Mouse (Mus musculus): ENCODE results near the gene Ncam1. TPM values are rescaled to one million over a fixed set of nuclear protein-coding genes. Genes with fewer than 3 reads are reported as not detected.

Gene Ncam1
- total RNA-seq, 2 experiments from 2014 or later: 11.6 to 14.6 TPM

DNA sequence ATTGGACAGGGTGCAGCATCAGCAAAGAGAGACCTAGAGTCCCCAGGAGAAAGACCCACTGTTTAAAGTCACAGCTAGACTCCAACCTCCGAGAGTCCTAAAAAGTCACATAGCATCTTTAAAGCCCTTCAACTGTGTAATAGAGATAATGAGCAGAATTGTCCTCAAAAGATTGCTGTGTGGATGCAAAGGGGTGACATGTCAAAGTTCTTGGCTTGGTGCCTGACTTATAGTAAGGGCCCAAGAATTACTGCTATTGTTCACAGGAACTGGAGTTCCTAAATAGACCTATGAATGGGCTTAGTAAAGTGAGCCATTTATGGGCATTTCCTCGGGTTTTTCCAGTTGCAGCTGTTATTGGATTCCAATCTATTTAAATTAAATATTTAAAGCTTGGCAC lies 54.4 kb downstream of the Ncam1 start:
- no peak for DNase-seq
- intact Hi-C loops (cut with DNase I): no loop called here
- Histone ChIP-seq H3K4me3 (no peak overlapping the region), H3K27ac (no peak overlapping the region)
- no peak for TF ChIP-seq CTCF (IDR thresholded peaks at IDR 0.05)

GRCm38 (mm10) chr9:49739935-49740334 lies 58.8 kb downstream of the Ncam1 start:
- Histone ChIP-seq H3K4me3 (no peak overlapping the region), H3K27ac (no peak overlapping the region)
- TF ChIP-seq CTCF (IDR thresholded peaks at IDR 0.05): no peak
- DNase-seq: no peak
- intact Hi-C loops (cut with DNase I): no loop called here

DNA sequence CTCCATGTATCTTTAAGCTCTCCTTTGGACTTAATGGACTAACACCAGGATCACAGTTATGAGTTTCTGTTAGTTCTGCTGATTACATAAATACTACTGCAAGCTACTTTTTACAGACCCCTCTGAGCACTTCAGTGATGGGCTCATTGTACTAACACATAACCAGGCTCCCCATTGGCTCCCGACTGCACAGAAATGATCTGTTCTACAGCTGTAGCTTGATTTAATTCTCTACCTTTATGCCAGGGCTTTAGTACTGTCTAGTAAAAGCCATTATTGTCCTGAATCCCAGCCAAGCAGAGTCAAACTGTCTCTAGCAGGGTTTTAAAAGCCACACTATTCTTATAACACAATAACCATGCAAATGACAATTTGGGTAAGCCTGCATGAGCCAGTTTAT lies 60.2 kb downstream of the Ncam1 start:
- no peak for DNase-seq
- Histone ChIP-seq H3K27ac (no peak overlapping the region), H3K4me3 (no peak overlapping the region)
- intact Hi-C loops (cut with DNase I): no loop called here
- TF ChIP-seq CTCF (IDR thresholded peaks at IDR 0.05): no peak

DNA sequence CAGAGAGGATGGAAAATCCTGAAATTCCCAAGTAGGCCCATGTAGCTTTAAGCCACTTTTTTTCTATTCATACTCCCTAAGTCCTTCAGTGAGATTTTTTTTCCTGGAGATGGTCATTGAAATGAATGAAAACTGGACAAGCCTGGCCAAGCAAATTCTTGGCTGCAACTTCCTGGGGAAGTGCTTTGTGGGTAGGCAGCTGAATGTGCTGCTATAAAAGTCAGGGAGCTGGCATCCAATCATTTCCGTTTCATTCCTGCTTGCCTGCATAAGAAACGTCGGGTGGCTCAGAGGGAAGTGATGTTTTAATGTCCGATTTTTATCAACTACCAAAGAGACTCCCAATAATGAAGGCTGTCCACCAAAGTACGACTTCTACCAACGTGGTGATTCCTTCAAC lies 61.6 kb downstream of the Ncam1 start:
- intact Hi-C loops (cut with DNase I): no loop called here
- H3K27ac ChIP-seq: no peak overlapping the region
- TF ChIP-seq CTCF (IDR thresholded peaks at IDR 0.05): no peak
- H3K4me3 ChIP-seq: no peak overlapping the region
- no peak for DNase-seq

DNA sequence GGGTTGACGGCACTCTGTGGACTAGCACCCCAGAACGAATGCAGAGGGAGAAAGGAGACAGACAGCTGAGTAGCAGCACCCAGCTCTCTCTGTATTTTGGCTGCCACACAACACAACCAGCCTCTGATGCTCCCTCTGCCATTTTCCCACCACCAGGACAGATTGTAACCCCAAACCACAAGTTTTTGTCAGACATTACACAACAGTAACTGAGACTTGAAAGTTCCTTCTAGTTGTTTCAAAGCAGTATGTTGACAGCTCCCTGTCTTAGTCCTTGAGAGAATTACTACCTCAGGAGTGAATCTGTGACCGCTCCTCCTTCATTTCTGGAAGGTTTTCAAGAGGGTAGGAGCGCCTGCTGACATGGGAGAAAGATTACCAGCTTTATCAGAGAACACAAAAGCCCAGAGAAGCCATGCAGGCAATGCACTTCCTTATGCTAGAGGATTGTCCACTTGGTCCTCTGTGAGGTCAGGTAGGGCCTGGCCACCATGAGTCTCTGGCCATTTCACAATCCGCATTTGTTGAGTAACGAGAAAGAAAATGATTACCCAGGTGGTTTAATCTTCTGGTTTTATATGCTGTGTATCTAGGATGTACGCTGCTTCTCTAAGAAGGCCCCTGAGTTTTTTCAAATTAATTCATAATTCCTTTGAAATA lies 64.2 kb downstream of the Ncam1 start:
- no peak for TF ChIP-seq CTCF (IDR thresholded peaks at IDR 0.05)
- intact Hi-C loops (cut with DNase I): no loop called here
- Histone ChIP-seq H3K4me3 (no peak overlapping the region), H3K27ac (no peak overlapping the region)
- no peak for DNase-seq

- no peak for DNase-seq
- Histone ChIP-seq H3K4me3 (no peak overlapping the region), H3K27ac (no peak overlapping the region)
- no peak for TF ChIP-seq CTCF (IDR thresholded peaks at IDR 0.05)
- intact Hi-C loops (cut with DNase I): no loop called here
These were observed 65.0 kb downstream of the Ncam1 start for GRCm38 (mm10) chr9:49733726-49734125.

- H3K27ac ChIP-seq: no peak overlapping the region
- DNase-seq: no peak
- no peak overlapping the region for H3K4me3 ChIP-seq
- intact Hi-C loops (cut with DNase I): no loop called here
- TF ChIP-seq CTCF (IDR thresholded peaks at IDR 0.05): no peak
These were observed 69.2 kb downstream of the Ncam1 start for GRCm38 (mm10) chr9:49729479-49729878.

GRCm38 (mm10) chr9:49728211-49728610 lies 70.5 kb downstream of the Ncam1 start:
- Histone ChIP-seq H3K4me3 (no peak overlapping the region), H3K27ac (no peak overlapping the region)
- intact Hi-C loops (cut with DNase I): no loop called here
- TF ChIP-seq CTCF (IDR thresholded peaks at IDR 0.05): no peak
- no peak for DNase-seq

DNA sequence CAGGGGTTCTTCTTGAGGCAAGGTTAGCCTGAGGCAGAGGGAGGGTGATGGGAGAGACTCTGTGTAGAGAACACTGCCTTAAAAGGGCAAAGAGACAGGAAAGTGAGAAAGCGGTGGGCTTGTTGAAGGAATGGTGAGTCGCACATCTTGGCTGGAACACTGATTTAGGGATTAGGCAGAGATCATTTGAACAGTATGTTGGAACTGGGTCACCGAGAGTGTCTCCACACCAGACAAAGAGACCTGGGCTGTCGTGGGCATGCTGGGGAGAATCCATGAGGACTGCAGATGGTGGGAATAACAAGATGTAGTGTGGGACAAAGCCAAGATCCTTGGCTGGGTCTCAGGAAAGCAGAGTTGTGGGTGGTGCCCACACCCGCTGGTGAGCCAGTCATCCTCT lies 76.0 kb downstream of the Ncam1 start:
- intact Hi-C loops (cut with DNase I): no loop called here
- DNase-seq: no peak

GRCm38 (mm10) chr9:49715121-49715520 lies 83.6 kb downstream of the Ncam1 start:
- intact Hi-C loops (cut with DNase I): no loop called here
- DNase-seq: no peak
- Histone ChIP-seq H3K27ac (no peak overlapping the region), H3K4me3 (no peak overlapping the region)
- TF ChIP-seq CTCF (IDR thresholded peaks at IDR 0.05): peak; percentile 24; the same call in 1 of the 2 replicates

More for the DNA sequence above, 76.0 kb downstream of the Ncam1 start:
- Histone ChIP-seq H3K27ac (no peak overlapping the region), H3K4me3 (no peak overlapping the region)
- no peak for TF ChIP-seq CTCF (IDR thresholded peaks at IDR 0.05)

- intact Hi-C loops (cut with DNase I): no loop called here
- H3K4me3 ChIP-seq: no peak overlapping the region
- no peak for DNase-seq
- TF ChIP-seq CTCF (IDR thresholded peaks at IDR 0.05): no peak
- no peak overlapping the region for H3K27ac ChIP-seq
These were observed 84.6 kb downstream of the Ncam1 start for GRCm38 (mm10) chr9:49714091-49714490.

DNA sequence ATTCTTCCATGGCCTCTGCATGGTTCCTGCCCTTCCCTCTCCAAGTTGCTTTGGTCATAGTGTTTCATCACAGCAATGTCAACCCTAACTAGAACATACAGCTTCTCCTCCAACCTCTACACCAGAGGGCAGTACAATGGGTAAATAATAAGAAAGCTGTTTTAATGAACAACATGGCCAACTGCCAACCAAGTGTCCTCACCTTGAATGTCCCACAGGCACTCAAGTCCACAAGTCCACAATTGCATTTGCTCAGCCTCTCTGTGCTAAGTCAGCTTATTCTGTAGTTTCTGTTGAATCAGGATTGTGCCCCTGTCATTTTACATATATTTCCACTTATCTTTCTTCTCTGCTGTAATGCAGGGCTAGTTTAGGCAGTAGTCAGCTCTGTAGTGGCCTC lies 91.1 kb downstream of the Ncam1 start:
- intact Hi-C loops (cut with DNase I): no loop called here
- H3K27ac ChIP-seq: no peak overlapping the region
- no peak overlapping the region for H3K4me3 ChIP-seq
- TF ChIP-seq CTCF (IDR thresholded peaks at IDR 0.05): no peak
- no peak for DNase-seq

DNA sequence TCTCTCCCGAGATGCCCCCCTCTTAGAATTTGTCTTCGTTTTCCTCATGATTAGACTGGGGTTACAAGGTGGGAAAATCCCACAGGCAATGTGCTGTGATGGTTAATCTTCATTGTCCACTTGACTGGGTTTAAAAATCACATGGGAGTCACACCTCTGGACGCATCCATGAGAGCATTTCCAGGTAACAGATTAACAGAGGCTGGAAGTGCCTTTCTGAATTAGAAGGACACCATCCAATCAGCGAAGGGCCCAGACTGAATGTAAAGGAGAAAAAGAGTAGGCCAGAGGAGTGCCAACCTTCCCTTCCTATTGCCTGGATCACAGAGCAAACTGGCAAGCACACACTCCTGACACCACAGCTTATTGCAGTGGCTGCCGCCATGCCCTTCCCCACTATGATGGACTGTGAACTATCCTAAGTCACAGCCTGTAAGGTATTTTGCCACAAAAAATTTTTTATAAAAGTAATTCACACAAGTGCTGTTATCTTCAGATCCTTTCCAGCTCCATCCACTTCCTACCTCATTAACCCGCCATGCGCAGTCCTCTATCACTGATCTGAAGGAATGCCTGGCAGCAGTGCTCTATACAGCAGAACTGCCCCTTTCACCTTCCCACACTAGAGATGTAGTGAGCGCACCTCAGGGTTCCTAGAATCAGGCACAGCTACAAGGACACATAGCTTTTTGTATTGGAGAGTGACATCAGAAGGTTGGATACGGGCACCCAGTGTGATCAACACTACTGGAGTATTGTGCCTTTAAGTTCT lies 94.3 kb downstream of the Ncam1 start:
- no peak for TF ChIP-seq CTCF (IDR thresholded peaks at IDR 0.05)
- no peak overlapping the region for H3K27ac ChIP-seq
- intact Hi-C loops (cut with DNase I): no loop called here
- DNase-seq: no peak
- no peak overlapping the region for H3K4me3 ChIP-seq

GRCm38 (mm10) chr9:49695371-49695770 lies 103.4 kb downstream of the Ncam1 start:
- TF ChIP-seq CTCF (IDR thresholded peaks at IDR 0.05): no peak
- no peak overlapping the region for H3K27ac ChIP-seq
- intact Hi-C loops (cut with DNase I): no loop called here

More at GRCm38 (mm10) chr9:49695371-49695770, 103.4 kb downstream of the Ncam1 start:
- no peak overlapping the region for H3K4me3 ChIP-seq
- DNase-seq: no peak
